Mouse (Mus musculus): Measurements from ENCODE around the gene Gm49361. TPM values are rescaled to one million over a fixed set of nuclear protein-coding genes. Genes with fewer than 3 reads are reported as not detected.
"Not testable (repeated sequence)": the region's sequence is repeated elsewhere in the genome, so short reads cannot be mapped to it uniquely, and the experiment has no call there.

Gene Gm49361
- total RNA-seq (2021), result 2.0 and 3.4 TPM in 2 replicates
- long read RNA-seq, experiment 1, partial matches to known transcripts, result 0 of 2 reads
- long read RNA-seq, experiment 1, other reads (novel, unspliced or antisense), result 2 of 2 reads
- long read RNA-seq, experiment 2, partial matches to known transcripts, result 0 of 3 reads
- long read RNA-seq, experiment 2, other reads (novel, unspliced or antisense), result 3 of 3 reads

GRCm38 (mm10) chr14:57746001-57746771 is at the start of gene Gm49361:
Gm49361 (minus strand) TSS chr14:57746103.
- DNase-seq, result peak; percentile 95

- DNase-seq, result no peak
Measured at GRCm38 (mm10) chr14:57791171-57791570, 45.3 kb upstream of the Gm49361 start.

GRCm38 (mm10) chr14:57789759-57790158 is 43.9 kb upstream of the Gm49361 start:
- DNase-seq, result no peak

- no peak for DNase-seq
Measured at GRCm38 (mm10) chr14:57789311-57789710, 43.4 kb upstream of the Gm49361 start.

- DNase-seq, result no peak
Measured at GRCm38 (mm10) chr14:57787406-57787805, 41.5 kb upstream of the Gm49361 start.

GRCm38 (mm10) chr14:57772157-57772815 is 26.4 kb upstream of the Gm49361 start:
- DNase-seq, result no peak

GRCm38 (mm10) chr14:57769102-57769501 is 23.2 kb upstream of the Gm49361 start:
- DNase-seq, result no peak

GRCm38 (mm10) chr14:57760447-57761412 is 14.8 kb upstream of the Gm49361 start:
- no peak for DNase-seq

- no peak for DNase-seq
Measured at GRCm38 (mm10) chr14:57758237-57758636, 12.3 kb upstream of the Gm49361 start, which contains the start of gene Lats2. Lats2 (minus strand) TSS chr14:57758388.

- no peak for DNase-seq
Measured at GRCm38 (mm10) chr14:57756094-57756493, 10.2 kb upstream of the Gm49361 start.

GRCm38 (mm10) chr14:57755661-57756060 is 9.8 kb upstream of the Gm49361 start:
- no peak for DNase-seq

- no peak for DNase-seq
Measured at GRCm38 (mm10) chr14:57753351-57753992, 7.6 kb upstream of the Gm49361 start.

- DNase-seq, result not testable (repeated sequence)
Measured at GRCm38 (mm10) chr14:57751006-57751405, 5.1 kb upstream of the Gm49361 start.

- DNase-seq, result no peak
Measured at GRCm38 (mm10) chr14:57749501-57749900, 3.6 kb upstream of the Gm49361 start.

GRCm38 (mm10) chr14:57745291-57745969 is 473 bp downstream of the Gm49361 start:
- peak; percentile 79 for DNase-seq

GRCm38 (mm10) chr14:57744547-57744946 is 1.4 kb downstream of the Gm49361 start:
- peak; percentile 39 for DNase-seq

GRCm38 (mm10) chr14:57740651-57741050 is 5.3 kb downstream of the Gm49361 start:
- DNase-seq, result no peak

- no peak for DNase-seq
Measured at GRCm38 (mm10) chr14:57737089-57737488, 8.8 kb downstream of the Gm49361 start.

GRCm38 (mm10) chr14:57736141-57736540 is 9.8 kb downstream of the Gm49361 start:
- DNase-seq, result no peak

- DNase-seq, result no peak
Measured at GRCm38 (mm10) chr14:57732668-57733293, 13.1 kb downstream of the Gm49361 start.
